ENCODE assay signal across 12 mouse cellular contexts in the genomic region with DNA sequence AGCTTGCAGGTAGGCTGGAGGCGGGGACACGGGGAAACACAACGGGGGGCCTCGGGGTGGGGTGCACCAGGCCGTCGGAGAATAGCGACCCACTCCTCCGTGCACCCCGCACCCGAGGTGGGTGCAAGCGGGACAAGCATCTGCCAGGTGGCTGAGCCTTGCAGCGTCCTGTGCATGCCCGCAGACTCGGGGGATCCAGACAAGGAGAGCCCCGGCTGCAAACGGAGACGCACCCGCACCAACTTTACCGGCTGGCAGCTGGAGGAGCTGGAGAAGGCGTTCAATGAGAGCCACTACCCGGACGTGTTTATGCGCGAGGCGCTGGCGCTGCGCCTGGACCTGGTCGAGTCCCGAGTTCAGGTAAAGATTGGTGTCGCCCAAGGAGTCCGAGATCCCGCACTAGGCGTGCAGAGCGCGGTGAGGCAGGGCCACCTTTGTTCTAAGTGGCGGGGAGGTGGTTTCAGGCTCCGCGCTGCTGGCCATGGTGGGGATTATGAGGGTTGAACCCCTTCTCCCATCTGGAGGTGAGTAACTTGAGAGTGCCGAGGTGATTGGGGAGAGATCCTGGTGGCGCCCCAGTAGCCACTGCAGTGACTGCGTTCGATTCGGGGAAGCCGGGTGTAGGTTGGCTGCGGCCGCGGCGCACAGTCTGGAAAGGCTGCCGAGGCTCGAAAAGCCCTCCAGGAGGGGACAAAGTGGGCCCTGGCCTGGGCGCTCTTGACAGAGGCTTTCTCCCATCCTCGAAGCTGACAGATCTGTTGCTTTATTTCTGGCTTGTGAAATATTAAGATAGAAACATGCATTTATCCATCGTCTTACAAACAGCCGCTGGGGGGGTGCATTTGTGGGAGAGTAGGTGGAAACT. TPM values are rescaled to one million over a fixed set of nuclear protein-coding genes. Genes with fewer than 3 reads are reported as not detected.
DNase-seq lines count a peak whose midpoint lies in the region; ATAC-seq and TF ChIP-seq lines count a peak whose summit lies in the region.
"Had no signal": no experiment of that assay in that cellular context is flagged by ENCODE, and none has a peak within 500 bp of the region (broad histone marks: within the 10 kb centered on the region; RNA-seq: fewer than 3 reads in every experiment).

No protein-coding gene starts in this region.

- H3K36me3 ChIP-seq in embryonic facial prominence, embryonic 11.5 days (replicated peaks; ENCODE audit: control insufficient read depth, insufficient read depth, low read depth, low read length), result no peaks in the 10 kb centered on the region
- no peaks in the 10 kb centered on the region for H3K36me3 ChIP-seq in hindbrain, postnatal 0 days (ENCODE audit: insufficient read depth, low read length)
- H3K36me3 ChIP-seq in neural tube, embryonic 14.5 days (ENCODE audit: control insufficient read depth, insufficient read depth, low read length), result no peaks in the 10 kb centered on the region

- peak overlapping the region; percentile 18 for H3K4me3 ChIP-seq in embryonic facial prominence, embryonic 11.5 days (ENCODE audit: low read depth, low read length)
- H3K4me3 ChIP-seq in hindbrain, postnatal 0 days (ENCODE audit: low read length), result peak overlapping the region; percentile 56
- peak overlapping the region; percentile 48 for H3K4me3 ChIP-seq in neural tube, embryonic 14.5 days (ENCODE audit: low read depth, low read length)

- DNase-seq in left cerebral cortex, postnatal 4 days, result peak; percentile 55
- DNase-seq in left cerebral cortex, adult 18-20 months (ENCODE audit: low spot score in 2 of 2), result no peak
- peak; percentile 19 for DNase-seq in embryonic facial prominence, embryonic 11.5 days (ENCODE audit: low spot score)
- no peak for DNase-seq in hindbrain, postnatal 0 days (ENCODE audit: low spot score)
- no peak for DNase-seq in urinary bladder, postnatal 14 days (ENCODE audit: low spot score)
- DNase-seq in left cerebral cortex, postnatal 10 days (ENCODE audit: extremely low spot score in 1 of 2, low spot score in 2 of 2), result no peak
- no peak for DNase-seq in layer of hippocampus, postnatal 36 days

- under 1% methylated on average over 52 of the region's 54 CpGs for WGBS in embryonic facial prominence, embryonic 11.5 days
- WGBS in hindbrain, postnatal 0 days, result 1% methylated on average over 54 of the region's 54 CpGs
- WGBS in neural tube, embryonic 14.5 days, result under 1% methylated on average over 52 of the region's 54 CpGs

- no peak for ATAC-seq in embryonic facial prominence, embryonic 11.5 days (replicated peaks; ENCODE audit: insufficient number of reproducible peaks, low FRiP score, low TSS enrichment, low read depth)
- no peak for ATAC-seq in hindbrain, postnatal 0 days
- ATAC-seq in neural tube, embryonic 14.5 days (ENCODE audit: low read depth), result no peak
- ATAC-seq: inflammation-experienced regulatory T-cells, adult 6 months had no signal

- no peak overlapping the region for H3K4me2 ChIP-seq in embryonic facial prominence, embryonic 11.5 days (ENCODE audit: low read depth, low read length)
- peak overlapping the region; percentile 53 for H3K4me2 ChIP-seq in hindbrain, postnatal 0 days (ENCODE audit: low read depth, low read length)
- H3K4me2 ChIP-seq in neural tube, embryonic 14.5 days (ENCODE audit: low read depth, low read length), result peak overlapping the region; percentile 71

- H3K4me1 ChIP-seq in embryonic facial prominence, embryonic 11.5 days (ENCODE audit: control insufficient read depth, insufficient read depth, low read length), result peaks cover 3% of the 10 kb centered on the region; the same call in 1 of the 2 replicates
- no peaks in the 10 kb centered on the region for H3K4me1 ChIP-seq in hindbrain, postnatal 0 days (ENCODE audit: insufficient read depth, low read length)
- H3K4me1 ChIP-seq in neural tube, embryonic 14.5 days (ENCODE audit: control insufficient read depth, insufficient read depth, low read length), result peaks cover 10% of the 10 kb centered on the region; the same call in 1 of the 2 replicates

- intact Hi-C loops in left cerebral cortex, postnatal 4 days (cut with DNase I), result no loop called here
- intact Hi-C loops in left cerebral cortex, postnatal 10 days (cut with DNase I), result no loop called here

- TF ChIP-seq CTCF in hindbrain, postnatal 0 days (IDR thresholded peaks at IDR 0.05; ENCODE audit: low read depth), result no peak

- no peak overlapping the region for H3K27ac ChIP-seq in embryonic facial prominence, embryonic 11.5 days (replicated peaks; ENCODE audit: low read depth, low read length)
- H3K27ac ChIP-seq in hindbrain, postnatal 0 days, result peak overlapping the region; percentile 69
- peak overlapping the region; percentile 70 for H3K27ac ChIP-seq in neural tube, embryonic 14.5 days (ENCODE audit: low read depth, low read length)
- H3K27ac ChIP-seq: macrophage had no signal

- H3K9ac ChIP-seq in embryonic facial prominence, embryonic 11.5 days (replicated peaks; ENCODE audit: low read length), result 0 out of 2 replicates have a peak overlapping the region, but pooled peaks have one; percentile 9
- H3K9ac ChIP-seq in hindbrain, postnatal 0 days (replicated peaks; ENCODE audit: low read length), result peak overlapping the region; percentile 51
- H3K9ac ChIP-seq in neural tube, embryonic 14.5 days (replicated peaks; ENCODE audit: low read depth, low read length), result peak overlapping the region; percentile 72

- H3K9me3 ChIP-seq in embryonic facial prominence, embryonic 11.5 days (replicated peaks; ENCODE audit: control insufficient read depth, low read length), result no peaks in the 10 kb centered on the region
- no peaks in the 10 kb centered on the region for H3K9me3 ChIP-seq in hindbrain, postnatal 0 days (ENCODE audit: low read length)
- H3K9me3 ChIP-seq in neural tube, embryonic 14.5 days (ENCODE audit: control insufficient read depth, low read length), result no peaks in the 10 kb centered on the region

- H3K27me3 ChIP-seq in embryonic facial prominence, embryonic 11.5 days (ENCODE audit: control insufficient read depth, insufficient read depth, low read length), result peaks cover 80% of the 10 kb centered on the region
- H3K27me3 ChIP-seq in hindbrain, postnatal 0 days (ENCODE audit: insufficient read depth, low read length), result peaks cover 13% of the 10 kb centered on the region
- peaks cover 21% of the 10 kb centered on the region for H3K27me3 ChIP-seq in neural tube, embryonic 14.5 days (ENCODE audit: control insufficient read depth, insufficient read depth, low read length)

RNA-seq across cellular contexts. Expression of a gene that starts 1.2 kb away (rescaled TPM):
- total RNA-seq in left cerebral cortex, postnatal 4 days (2021), result under 1 TPM in 1 of 2 experiments, not detected in 1; 0.64 TPM
- under 1 TPM; 0.23 to 0.30 TPM for total RNA-seq in left cerebral cortex, adult 18-20 months (2021)
- polyA plus RNA-seq in embryonic facial prominence, embryonic 11.5 days (2014; fragmentation: Nextera tagmentation; extraction: Ambion mirVana), result 3.0 and 5.9 TPM in 2 replicates
- total RNA-seq in hindbrain, postnatal 0 days (2014; rRNA removed), result 31.3 and 47.0 TPM in 2 replicates
- polyA plus RNA-seq in hindbrain, postnatal 0 days (2015; fragmentation: Nextera tagmentation; extraction: Ambion mirVana), result 30.6 and 34.6 TPM in 2 replicates
- 33.4 and 39.8 TPM in 2 replicates for polyA plus RNA-seq in neural tube, embryonic 14.5 days (2014; fragmentation: Nextera tagmentation; extraction: Ambion mirVana)
- under 1 TPM in 1 of 2 experiments, not detected in 1; 0.21 TPM for total RNA-seq in left cerebral cortex, postnatal 10 days (2021)
- total RNA-seq in layer of hippocampus, postnatal 36 days (2021), result under 1 TPM in 1 of 2 experiments, not detected in 1; 0.12 TPM
- total RNA-seq: gastrocnemius, adult 8-10 months had no signal
- polyA plus RNA-seq: inflammation-experienced regulatory T-cells, adult 6 months; macrophage; spleen, adult 2 months had no signal

Comparison
In these comparisons a context has a peak if more than half of its experiments do, and no peak if none do; other contexts are left out.
1. DNase-seq: peak in left cerebral cortex, postnatal 4 days (single experiment) and embryonic facial prominence, embryonic 11.5 days (single experiment); none in left cerebral cortex, adult 18-20 months (0 of 2), hindbrain, postnatal 0 days (single experiment), urinary bladder, postnatal 14 days (single experiment), left cerebral cortex, postnatal 10 days (0 of 2) and layer of hippocampus, postnatal 36 days (0 of 2).
2. H3K9ac ChIP-seq: peak in every context shown above with its lines; median percentile 72 in neural tube, embryonic 14.5 days; 51 in hindbrain, postnatal 0 days; 9 in embryonic facial prominence, embryonic 11.5 days.
3. RNA of a gene that starts 1.2 kb away (total RNA-seq): 31.3 to 47.0 TPM in hindbrain, postnatal 0 days; 0.64 TPM in left cerebral cortex, postnatal 4 days, 0.23 to 0.30 TPM in left cerebral cortex, adult 18-20 months, 0.21 TPM in left cerebral cortex, postnatal 10 days and 0.12 TPM in layer of hippocampus, postnatal 36 days; every median in the first group is over 10 times any median in the second.
4. Peak in every context shown above with its lines, with median percentiles within 50 percentile points of each other: H3K4me3 ChIP-seq.